Mouse (Mus musculus): ENCODE measurements at regions not wholly inside any gene's neighbourhood (a gene's known extent, or its start where the extent isn't known, plus 50 kb on each side); places are given as distances from the start of the nearest gene placed in this dataset.

DNA sequence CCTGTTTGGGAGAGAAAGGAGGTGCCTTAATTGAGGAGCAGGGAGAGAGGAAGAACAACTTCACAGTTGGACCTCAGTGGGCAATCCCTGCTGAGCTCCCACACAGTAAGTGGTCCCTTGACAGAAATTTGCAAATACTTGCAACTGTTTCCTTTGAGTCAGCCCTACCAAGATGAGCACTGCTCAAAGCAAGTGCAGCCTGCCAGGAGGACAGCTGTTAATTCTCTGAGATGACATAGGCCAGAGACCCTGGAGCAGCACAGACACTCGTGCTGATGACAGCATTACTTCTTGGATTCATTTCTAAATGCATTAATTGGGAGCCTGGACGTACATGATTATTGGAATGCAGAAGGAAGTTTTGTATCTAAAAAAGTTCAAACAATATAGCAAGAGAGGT is 215.1 kb upstream of the Tas2r119 start:
- no peaks in the 10 kb centered on the region for H3K9me3 ChIP-seq (replicated peaks)
- H3K4me2 ChIP-seq, result no peak overlapping the region
- WGBS (ENCODE audit: insufficient replicate concordance), result 41% methylated on average over 2 of the region's 2 CpGs
- no peak for ATAC-seq
- no peaks in the 10 kb centered on the region for H3K27me3 ChIP-seq (replicated peaks)
- no peak overlapping the region for H3K27ac ChIP-seq
- H3K4me1 ChIP-seq, result no peaks in the 10 kb centered on the region
- no peak overlapping the region for H3K9ac ChIP-seq
- H3K36me3 ChIP-seq, result no peaks in the 10 kb centered on the region
- no peak overlapping the region for H3K4me3 ChIP-seq

DNA sequence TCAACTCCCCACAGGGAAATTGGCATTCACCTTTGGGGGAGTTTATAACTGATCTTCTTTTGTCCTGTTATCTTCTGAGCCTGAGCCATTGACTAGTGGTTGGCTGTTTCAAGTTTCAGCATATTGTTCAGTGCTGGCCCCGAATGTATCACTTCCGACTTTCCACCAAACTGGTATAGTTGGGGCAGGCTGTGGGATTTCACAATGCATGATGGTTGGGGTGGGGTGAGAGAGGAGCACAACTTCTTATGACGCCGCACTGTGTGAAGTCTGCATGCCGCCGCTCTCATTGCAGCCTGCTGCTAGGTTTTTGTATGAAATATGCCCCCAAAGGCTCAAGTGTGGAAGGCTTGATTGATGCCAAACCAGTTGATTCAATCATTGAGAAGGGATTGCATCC is 212.2 kb upstream of the Tas2r119 start:
- Histone ChIP-seq H3K4me2 (no peak overlapping the region), H3K27ac (no peak overlapping the region), H3K36me3 (no peaks in the 10 kb centered on the region), H3K9me3 (replicated peaks) (no peaks in the 10 kb centered on the region), H3K4me3 (no peak overlapping the region), H3K27me3 (replicated peaks) (no peaks in the 10 kb centered on the region), H3K4me1 (no peaks in the 10 kb centered on the region), H3K9ac (no peak overlapping the region)
- WGBS (ENCODE audit: insufficient replicate concordance), result 81% methylated on average over 6 of the region's 6 CpGs
- no peak for ATAC-seq

DNA sequence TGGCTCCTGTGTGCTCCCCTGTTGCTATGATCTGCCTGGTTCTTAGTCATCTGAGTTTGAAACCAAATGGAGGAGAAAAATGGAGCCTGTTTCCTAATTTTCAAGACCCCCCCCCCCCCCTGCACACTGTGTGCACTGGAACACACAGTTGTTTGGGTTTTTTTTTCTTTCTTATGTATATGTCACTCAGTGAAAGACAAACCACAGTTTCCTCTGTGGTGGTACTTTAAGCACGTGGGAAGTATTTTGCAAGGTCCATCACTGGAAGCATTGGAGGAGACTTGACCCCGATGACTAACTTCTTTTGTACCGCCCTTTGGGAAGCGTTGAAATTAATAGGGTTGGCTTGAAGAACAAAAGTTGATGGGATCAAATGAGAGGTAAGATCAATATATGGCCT is 211.5 kb upstream of the Tas2r119 start:
- Histone ChIP-seq H3K4me3 (no peak overlapping the region), H3K9me3 (replicated peaks) (no peaks in the 10 kb centered on the region), H3K27me3 (replicated peaks) (no peaks in the 10 kb centered on the region), H3K9ac (no peak overlapping the region), H3K27ac (no peak overlapping the region), H3K4me2 (no peak overlapping the region), H3K4me1 (no peaks in the 10 kb centered on the region), H3K36me3 (no peaks in the 10 kb centered on the region)
- 43% methylated on average over 4 of the region's 4 CpGs for WGBS (ENCODE audit: insufficient replicate concordance)
- no peak for ATAC-seq

DNA sequence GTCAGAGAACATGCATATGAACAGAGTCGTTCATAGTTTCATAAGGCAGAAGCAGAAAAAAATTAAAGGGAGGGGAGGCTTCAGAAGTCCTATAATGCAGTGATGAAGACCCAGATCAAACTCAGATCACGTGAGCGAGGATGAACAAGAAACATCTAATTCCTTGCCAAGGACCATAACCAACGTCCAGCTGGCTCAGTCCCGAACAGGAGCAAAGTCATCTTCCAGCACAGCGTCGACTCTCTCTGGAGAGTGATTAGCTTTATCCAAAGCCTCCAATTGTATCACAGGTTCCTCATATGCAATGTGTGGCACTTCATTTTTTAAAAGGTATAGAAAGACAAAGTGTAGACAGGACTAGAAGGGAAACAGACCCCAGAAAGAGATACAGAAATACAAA is 204.2 kb upstream of the Tas2r119 start:
- Histone ChIP-seq H3K9ac (no peak overlapping the region), H3K4me3 (no peak overlapping the region), H3K36me3 (no peaks in the 10 kb centered on the region), H3K4me2 (no peak overlapping the region), H3K4me1 (no peaks in the 10 kb centered on the region), H3K27ac (no peak overlapping the region), H3K27me3 (replicated peaks) (no peaks in the 10 kb centered on the region), H3K9me3 (replicated peaks) (no peaks in the 10 kb centered on the region)
- ATAC-seq, result no peak
- 78% methylated on average over 7 of the region's 7 CpGs for WGBS (ENCODE audit: insufficient replicate concordance)

DNA sequence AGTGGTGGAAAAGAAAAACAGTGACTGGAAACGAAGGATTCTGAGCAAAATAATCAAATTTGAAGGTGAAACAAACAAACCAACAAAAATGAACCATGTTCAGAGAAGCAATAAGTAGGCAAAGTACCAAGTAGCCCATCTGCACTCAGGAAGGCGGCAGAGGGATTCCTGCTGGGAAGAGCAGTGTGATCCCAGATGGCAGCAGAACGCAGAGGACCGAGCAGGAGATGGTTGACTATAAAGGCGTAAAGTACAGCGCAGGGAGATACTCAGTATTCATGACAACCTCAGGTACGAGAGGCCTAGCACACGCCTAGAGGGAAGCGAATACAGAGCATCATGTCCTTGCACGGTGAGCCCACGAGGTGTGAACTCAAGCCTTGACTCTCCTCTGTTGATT is 203.2 kb upstream of the Tas2r119 start:
- ATAC-seq, result no peak
- Histone ChIP-seq H3K4me3 (no peak overlapping the region), H3K9ac (no peak overlapping the region), H3K36me3 (no peaks in the 10 kb centered on the region), H3K27me3 (replicated peaks) (no peaks in the 10 kb centered on the region), H3K4me1 (no peaks in the 10 kb centered on the region), H3K27ac (no peak overlapping the region), H3K4me2 (no peak overlapping the region), H3K9me3 (replicated peaks) (no peaks in the 10 kb centered on the region)
- WGBS (ENCODE audit: insufficient replicate concordance), result 72% methylated on average over 11 of the region's 11 CpGs

GRCm38 (mm10) chr15:31976461-31976860 is 200.6 kb upstream of the Tas2r119 start:
- Histone ChIP-seq H3K4me3 (no peak overlapping the region), H3K27ac (no peak overlapping the region), H3K9me3 (replicated peaks) (no peaks in the 10 kb centered on the region), H3K9ac (no peak overlapping the region), H3K27me3 (replicated peaks) (no peaks in the 10 kb centered on the region), H3K4me2 (no peak overlapping the region), H3K4me1 (no peaks in the 10 kb centered on the region), H3K36me3 (no peaks in the 10 kb centered on the region)
- 55% methylated on average over 4 of the region's 4 CpGs for WGBS (ENCODE audit: insufficient replicate concordance)
- ATAC-seq, result no peak

DNA sequence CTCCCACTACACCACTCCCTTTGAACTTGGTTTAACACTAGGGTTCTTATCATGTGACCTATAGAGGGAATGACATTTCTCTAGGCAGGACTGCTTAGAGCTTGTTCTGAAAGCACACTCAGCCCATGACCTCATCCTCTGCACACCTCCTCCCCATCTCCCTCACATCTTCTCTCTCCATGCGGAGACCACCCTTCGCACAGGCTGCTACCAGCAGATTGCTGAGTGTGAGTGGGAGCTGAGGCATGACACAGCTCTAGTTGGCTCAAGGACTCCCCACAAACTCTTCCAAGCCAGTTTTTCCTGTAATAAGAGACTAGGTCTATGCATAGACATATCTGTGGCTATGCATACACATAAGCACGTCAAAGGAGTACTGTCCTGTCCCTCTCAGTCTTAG is 199.5 kb upstream of the Tas2r119 start:
- no peaks in the 10 kb centered on the region for H3K9me3 ChIP-seq (replicated peaks)
- H3K27ac ChIP-seq, result no peak overlapping the region
- no peak for ATAC-seq

GRCm38 (mm10) chr15:31979961-31980360 is 197.1 kb upstream of the Tas2r119 start:
- Histone ChIP-seq H3K9ac (no peak overlapping the region), H3K4me1 (no peaks in the 10 kb centered on the region), H3K36me3 (no peaks in the 10 kb centered on the region), H3K4me3 (no peak overlapping the region), H3K4me2 (no peak overlapping the region), H3K27ac (no peak overlapping the region), H3K27me3 (replicated peaks) (no peaks in the 10 kb centered on the region), H3K9me3 (replicated peaks) (no peaks in the 10 kb centered on the region)
- ATAC-seq, result no peak
- WGBS (ENCODE audit: insufficient replicate concordance), result 70% methylated on average over 7 of the region's 7 CpGs

More for the DNA sequence above, 199.5 kb upstream of the Tas2r119 start:
- Histone ChIP-seq H3K9ac (no peak overlapping the region), H3K4me1 (no peaks in the 10 kb centered on the region), H3K4me2 (no peak overlapping the region), H3K4me3 (no peak overlapping the region), H3K27me3 (replicated peaks) (no peaks in the 10 kb centered on the region), H3K36me3 (no peaks in the 10 kb centered on the region)
- 61% methylated on average over 3 of the region's 3 CpGs for WGBS (ENCODE audit: insufficient replicate concordance)

- Histone ChIP-seq H3K9me3 (replicated peaks) (no peaks in the 10 kb centered on the region), H3K36me3 (no peaks in the 10 kb centered on the region), H3K9ac (no peak overlapping the region), H3K4me3 (no peak overlapping the region), H3K4me1 (no peaks in the 10 kb centered on the region), H3K27me3 (replicated peaks) (no peaks in the 10 kb centered on the region), H3K4me2 (no peak overlapping the region), H3K27ac (no peak overlapping the region)
- 63% methylated on average over 1 of the region's 1 CpGs for WGBS (ENCODE audit: insufficient replicate concordance)
- no peak for ATAC-seq
These were observed 196.3 kb upstream of the Tas2r119 start for GRCm38 (mm10) chr15:31980791-31981190.

DNA sequence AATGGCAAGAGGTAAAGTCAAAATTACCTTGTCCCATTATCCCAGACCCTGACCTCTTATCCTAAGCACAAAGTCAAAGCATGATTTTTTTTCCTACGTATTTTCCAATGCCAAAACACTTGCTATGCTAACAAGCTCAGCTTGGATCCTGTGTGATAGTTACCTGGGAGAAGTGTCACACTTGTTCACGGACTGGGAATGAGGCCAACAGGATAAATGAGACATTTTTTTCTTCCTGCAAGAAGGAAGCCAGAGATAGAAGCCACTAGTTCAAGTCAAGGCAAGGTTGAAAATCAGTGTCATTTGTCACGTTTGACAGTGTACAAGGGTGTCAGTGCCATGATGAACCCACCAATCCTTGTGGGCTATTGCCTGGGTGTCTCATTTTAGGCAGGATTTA is 189.8 kb upstream of the Tas2r119 start:
- 51% methylated on average over 3 of the region's 3 CpGs for WGBS (ENCODE audit: insufficient replicate concordance)
- no peak for ATAC-seq
- no peak overlapping the region for H3K27ac ChIP-seq

GRCm38 (mm10) chr15:31989093-31989492 is 188.0 kb upstream of the Tas2r119 start:
- WGBS (ENCODE audit: insufficient replicate concordance), result 57% methylated on average over 2 of the region's 2 CpGs

More for the DNA sequence above, 189.8 kb upstream of the Tas2r119 start:
- Histone ChIP-seq H3K4me1 (no peaks in the 10 kb centered on the region), H3K9ac (no peak overlapping the region), H3K36me3 (no peaks in the 10 kb centered on the region), H3K4me2 (no peak overlapping the region), H3K9me3 (replicated peaks) (no peaks in the 10 kb centered on the region), H3K4me3 (no peak overlapping the region), H3K27me3 (replicated peaks) (no peaks in the 10 kb centered on the region)

DNA sequence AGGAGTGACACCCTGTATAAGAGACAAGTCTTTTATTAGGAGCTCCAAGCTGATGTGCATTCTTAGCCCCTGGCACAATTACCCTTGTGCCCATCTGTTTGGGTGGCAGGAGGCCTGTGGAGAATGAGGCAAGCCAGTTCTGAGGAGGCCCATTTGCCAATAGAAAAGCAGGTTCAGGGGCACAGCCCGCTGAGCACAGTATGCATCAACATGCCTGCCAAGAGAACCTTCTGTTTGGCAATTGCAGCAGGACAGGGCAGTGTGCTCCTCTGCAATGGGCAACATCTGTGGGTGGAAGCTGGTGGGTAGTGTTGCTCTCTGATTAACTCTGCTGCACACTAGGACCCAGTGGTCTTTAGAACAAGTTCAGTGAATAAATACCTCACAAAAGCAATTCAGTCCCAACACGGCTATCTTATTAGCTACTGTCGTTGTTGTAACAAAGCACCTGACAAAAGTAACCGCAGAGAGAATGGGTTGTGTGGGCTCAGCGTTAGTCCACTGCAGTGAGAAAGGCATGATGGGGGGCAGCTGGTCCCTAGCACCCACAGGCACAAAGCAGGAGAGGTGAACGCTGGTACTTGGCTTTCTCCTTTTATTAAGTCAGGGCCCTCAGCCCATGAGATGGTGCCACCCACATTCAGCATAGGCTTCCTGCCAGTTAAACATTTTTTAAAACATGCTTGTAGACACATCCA is 187.3 kb upstream of the Tas2r119 start:
- no peaks in the 10 kb centered on the region for H3K36me3 ChIP-seq
- ATAC-seq, result no peak
- H3K4me1 ChIP-seq, result no peaks in the 10 kb centered on the region
- no peak overlapping the region for H3K4me3 ChIP-seq
- no peaks in the 10 kb centered on the region for H3K27me3 ChIP-seq (replicated peaks)
- H3K4me2 ChIP-seq, result no peak overlapping the region
- WGBS (ENCODE audit: insufficient replicate concordance), result 76% methylated on average over 6 of the region's 6 CpGs
- no peak overlapping the region for H3K9ac ChIP-seq
- no peaks in the 10 kb centered on the region for H3K9me3 ChIP-seq (replicated peaks)
- no peak overlapping the region for H3K27ac ChIP-seq

More at GRCm38 (mm10) chr15:31989093-31989492, 188.0 kb upstream of the Tas2r119 start:
- no peaks in the 10 kb centered on the region for H3K27me3 ChIP-seq (replicated peaks)
- H3K9ac ChIP-seq, result no peak overlapping the region
- no peaks in the 10 kb centered on the region for H3K9me3 ChIP-seq (replicated peaks)
- ATAC-seq, result no peak
- H3K36me3 ChIP-seq, result no peaks in the 10 kb centered on the region
- H3K27ac ChIP-seq, result no peak overlapping the region
- H3K4me3 ChIP-seq, result no peak overlapping the region
- H3K4me1 ChIP-seq, result no peaks in the 10 kb centered on the region
- no peak overlapping the region for H3K4me2 ChIP-seq

DNA sequence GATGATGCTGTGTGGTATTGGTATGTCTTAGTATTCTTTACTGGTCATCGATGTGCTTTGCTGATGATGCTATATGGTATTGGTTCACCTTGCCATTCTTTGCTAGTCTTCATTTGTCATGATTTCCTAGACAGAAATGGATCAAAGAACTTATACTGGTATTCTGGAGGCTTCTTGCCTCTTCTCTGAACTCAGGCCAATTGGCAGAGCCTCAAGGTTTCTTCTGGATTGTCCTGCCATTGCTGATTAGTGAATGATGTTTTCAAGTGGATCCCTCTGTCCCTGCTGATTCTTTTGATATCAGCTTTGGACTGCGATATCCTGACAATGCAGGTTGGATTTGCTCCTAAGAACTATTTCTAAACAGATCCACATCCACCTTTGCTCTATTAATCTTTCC is 179.1 kb upstream of the Tas2r119 start:
- no peak overlapping the region for H3K9ac ChIP-seq
- H3K4me1 ChIP-seq, result no peaks in the 10 kb centered on the region
- no peaks in the 10 kb centered on the region for H3K9me3 ChIP-seq (replicated peaks)
- no peaks in the 10 kb centered on the region for H3K27me3 ChIP-seq (replicated peaks)
- no peak overlapping the region for H3K4me2 ChIP-seq
- no peaks in the 10 kb centered on the region for H3K36me3 ChIP-seq
- no peak overlapping the region for H3K4me3 ChIP-seq
- WGBS (ENCODE audit: insufficient replicate concordance), result 71% methylated on average over 2 of the region's 2 CpGs
- no peak overlapping the region for H3K27ac ChIP-seq
- no peak for ATAC-seq

All from liver, embryonic 12.5 days (tissue).